Mouse (Mus musculus) stomach, postnatal 0 days (tissue): ENCODE measurements around the gene Ngdn. TPM values are rescaled to one million over a fixed set of nuclear protein-coding genes. Genes with fewer than 3 reads are reported as not detected.

Source experiments
- ATAC-seq: fragments of 200-750 bp; cut with Nextera tagmentation; 2 replicates; pipeline ENCODE4 v1.8.0; 2017; ENCODE audit not compliant: low FRiP score, low TSS enrichment
- DNase-seq: peaks from one replicate; pipeline ENCODE4 v3.0.0-alpha.2; 2016; ENCODE audit warnings: low spot score
- H3K27ac ChIP-seq: fragments of 300-500 bp; sonication (generic); replicated peaks from 2 replicates; pipeline ENCODE4 v1.5.1; 2014; ENCODE audit warnings: mild to moderate bottlenecking, control low read depth
- H3K27me3 ChIP-seq: fragments of 300-500 bp; sonication (generic); 2 replicates; pipeline ENCODE4 v1.6.1; 2014; ENCODE audit warnings: low read length; ENCODE audit not compliant: control insufficient read depth, insufficient read depth
- H3K36me3 ChIP-seq: fragments of 300-500 bp; sonication (generic); 2 replicates; pipeline ENCODE4 v1.6.1; 2014; ENCODE audit warnings: low read length, mixed read lengths; ENCODE audit not compliant: control insufficient read depth, insufficient read depth
- H3K4me1 ChIP-seq: fragments of 300-500 bp; sonication (generic); replicated peaks from 2 replicates; pipeline ENCODE4 v1.6.1; 2014; ENCODE audit warnings: antibody characterized with exemption; ENCODE audit not compliant: control insufficient read depth, insufficient read depth
- H3K4me2 ChIP-seq: fragments of 300-500 bp; sonication (generic); replicated peaks from 2 replicates; pipeline ENCODE4 v1.6.1; 2014; ENCODE audit warnings: low read depth, mild to moderate bottlenecking, control low read depth, moderate library complexity
- H3K4me3 ChIP-seq: fragments of 300-500 bp; sonication (generic); 2 replicates; pipeline ENCODE4 v1.5.1; 2014; ENCODE audit warnings: low read depth, low read length, control low read depth
- H3K9ac ChIP-seq: fragments of 300-500 bp; sonication (generic); 2 replicates; pipeline ENCODE4 v1.6.1; 2014; ENCODE audit warnings: mild to moderate bottlenecking, low read length, control low read depth, mixed read lengths
- H3K9me3 ChIP-seq: fragments of 300-500 bp; sonication (generic); 2 replicates; pipeline ENCODE4 v1.6.1; 2016; ENCODE audit warnings: low read length; ENCODE audit not compliant: control insufficient read depth
- CTCF ChIP-seq: IDR thresholded peaks from 2 replicates; pipeline ENCODE4 v1.5.1; 2016; ENCODE audit warnings: antibody characterized with exemption, low read depth, mild to moderate bottlenecking, moderate library complexity
- EP300 ChIP-seq: optimal IDR thresholded peaks from 2 replicates; pipeline ENCODE3; 2016; ENCODE audit warnings: antibody characterized with exemption
- WGBS: fragments of 180-500 bp; shearing (Covaris S2); extraction: QIAGEN DNeasy Blood & Tissue Kit; methylation state at CpG from one replicate; pipeline ENCODE4 v1.1.7; 2014; 5-methylcytosine and 5-hydroxymethylcytosine counted together
- polyA plus RNA-seq: library from polyadenylated mRNA; unstranded; fragments of >200 nt; fragmentation: Nextera tagmentation; extraction: Ambion mirVana; gene quantifications from 2 replicates; pipeline ENCODE4 v1.2.1, GENCODE M21; 2015

Gene Ngdn
- polyA plus RNA-seq, 1 experiment from 2014 or later: 55.2 TPM

DNA sequence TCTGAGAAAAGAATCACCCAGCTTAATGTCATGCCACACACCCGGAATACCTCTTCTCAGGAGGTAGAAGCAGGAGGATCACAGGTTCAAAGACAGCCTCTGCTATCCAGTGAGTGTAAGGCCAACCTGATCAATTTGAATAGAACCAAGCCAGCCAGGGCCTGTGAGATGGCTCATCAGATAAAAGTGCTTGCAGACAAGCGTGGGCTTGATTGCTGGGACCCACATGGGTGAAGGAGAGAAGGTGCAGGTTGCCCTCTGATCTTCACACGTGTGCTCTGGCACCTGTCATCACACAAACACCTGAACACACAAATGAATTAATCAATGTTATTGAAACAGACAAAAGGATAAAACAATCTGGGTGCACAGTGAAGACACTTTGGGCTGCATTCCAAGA is 8.7 kb upstream of the Ngdn start:
- Histone ChIP-seq H3K9ac (no peak overlapping the region), H3K27me3 (no peaks in the 10 kb centered on the region), H3K36me3 (no peaks in the 10 kb centered on the region), H3K4me3 (no peak overlapping the region), H3K4me2 (no peak overlapping the region), H3K4me1 (no peaks in the 10 kb centered on the region), H3K27ac (no peak overlapping the region), H3K9me3 (no peaks in the 10 kb centered on the region)
- ATAC-seq (no peak), DNase-seq (no peak)
- TF ChIP-seq CTCF (no peak), EP300 (no peak)
- 52% methylated on average over 3 of the region's 3 CpGs for WGBS

DNA sequence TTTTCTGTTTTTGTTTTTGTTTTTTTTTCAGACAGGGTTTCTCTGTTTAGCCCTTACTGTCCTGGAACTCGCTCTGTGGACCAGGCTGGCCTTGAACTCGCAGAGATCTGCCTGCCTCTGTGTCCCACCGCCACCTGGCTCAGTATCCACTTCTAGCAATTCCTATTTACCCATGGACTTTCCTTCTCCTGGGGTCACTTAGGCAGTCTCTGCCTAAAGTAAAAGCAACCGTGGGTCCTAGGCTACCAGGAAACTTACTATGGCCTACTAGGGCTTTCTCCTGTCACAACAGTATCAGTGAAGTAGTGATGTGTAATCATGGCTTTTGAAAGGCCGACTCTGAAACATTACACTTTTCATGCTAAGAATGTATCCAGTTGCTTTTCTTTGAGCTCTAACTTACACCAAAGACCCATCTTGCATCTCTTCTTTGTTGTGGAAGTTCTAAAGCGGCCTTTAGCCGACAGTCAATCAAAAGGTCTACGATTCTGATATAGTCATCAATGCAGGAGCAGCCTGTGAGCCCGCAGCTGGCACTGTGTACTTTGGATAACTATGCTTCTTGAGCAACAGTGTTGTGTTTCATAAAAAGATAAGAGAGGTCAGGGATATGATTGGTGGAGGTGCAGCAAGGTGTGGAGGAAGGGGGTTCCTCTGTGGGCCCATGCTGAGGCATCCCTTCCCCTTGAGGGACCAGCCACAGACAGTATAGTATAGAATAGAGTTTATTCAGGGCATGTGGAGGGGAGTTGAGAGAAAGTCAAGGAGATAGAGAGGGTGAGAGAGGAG is 7.9 kb upstream of the Ngdn start:
- WGBS: 82% methylated on average over 9 of the region's 9 CpGs
- TF ChIP-seq CTCF (no peak), EP300 (no peak)
- Histone ChIP-seq H3K27ac (no peak overlapping the region), H3K9me3 (no peaks in the 10 kb centered on the region), H3K4me3 (no peak overlapping the region), H3K27me3 (no peaks in the 10 kb centered on the region), H3K4me2 (no peak overlapping the region), H3K36me3 (no peaks in the 10 kb centered on the region), H3K4me1 (no peaks in the 10 kb centered on the region), H3K9ac (no peak overlapping the region)
- no peak for DNase-seq
- no peak for ATAC-seq

DNA sequence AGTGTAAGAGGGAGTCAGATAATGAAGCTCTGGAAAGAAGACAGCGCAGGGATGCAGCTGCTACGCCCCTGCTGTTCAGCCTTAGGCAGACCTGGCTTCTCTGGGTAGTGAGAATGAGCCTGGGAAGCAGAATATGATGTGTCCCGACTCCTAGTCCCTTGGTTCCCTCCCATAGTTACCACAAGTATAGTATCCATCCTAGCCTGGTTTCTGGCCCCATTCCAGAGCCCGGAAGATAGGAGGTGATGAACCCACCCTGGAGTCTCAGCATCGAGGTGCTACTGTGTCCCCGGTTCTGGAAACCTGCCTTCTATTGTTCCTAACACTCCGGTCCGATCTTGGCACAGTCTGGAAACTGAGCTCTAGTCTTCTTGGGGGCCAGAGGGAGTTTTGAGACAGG is 6.8 kb upstream of the Ngdn start:
- H3K9ac ChIP-seq: no peak overlapping the region
- no peaks in the 10 kb centered on the region for H3K9me3 ChIP-seq
- no peak for DNase-seq
- no peaks in the 10 kb centered on the region for H3K36me3 ChIP-seq
- H3K27ac ChIP-seq: no peak overlapping the region
- H3K4me3 ChIP-seq: no peak overlapping the region
- no peak for ATAC-seq
- H3K27me3 ChIP-seq: no peaks in the 10 kb centered on the region
- no peak overlapping the region for H3K4me2 ChIP-seq
- TF ChIP-seq EP300 (no peak), CTCF (no peak)
- H3K4me1 ChIP-seq: no peaks in the 10 kb centered on the region
- 83% methylated on average over 8 of the region's 8 CpGs for WGBS

DNA sequence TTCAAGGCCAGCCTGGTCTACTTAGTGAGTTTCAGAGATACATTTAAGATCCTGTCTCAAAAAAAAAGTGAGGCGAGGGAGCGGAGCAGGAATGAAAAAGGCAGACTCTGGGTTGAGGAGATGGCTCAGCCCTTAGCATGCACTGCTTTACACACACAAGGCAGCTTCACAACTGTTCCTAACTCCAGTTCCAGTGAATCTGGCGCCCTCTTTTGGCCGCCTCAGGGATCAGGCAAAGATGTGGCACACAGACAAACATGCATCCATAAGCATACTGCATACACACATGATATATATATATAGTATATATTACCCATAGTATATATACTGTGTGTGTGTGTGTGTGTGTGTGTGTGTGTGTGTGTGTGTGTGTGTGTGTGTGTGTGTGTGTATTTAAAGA is 4.1 kb upstream of the Ngdn start:
- TF ChIP-seq CTCF: peak; percentile 51
- no peak for TF ChIP-seq EP300
- Histone ChIP-seq H3K27ac (no peak overlapping the region), H3K9me3 (no peaks in the 10 kb centered on the region), H3K9ac (no peak overlapping the region), H3K36me3 (no peaks in the 10 kb centered on the region), H3K4me3 (no peak overlapping the region), H3K4me2 (no peak overlapping the region), H3K4me1 (no peaks in the 10 kb centered on the region), H3K27me3 (no peaks in the 10 kb centered on the region)
- DNase-seq: no peak
- ATAC-seq: no peak
- WGBS: 62% methylated on average over 4 of the region's 4 CpGs

DNA sequence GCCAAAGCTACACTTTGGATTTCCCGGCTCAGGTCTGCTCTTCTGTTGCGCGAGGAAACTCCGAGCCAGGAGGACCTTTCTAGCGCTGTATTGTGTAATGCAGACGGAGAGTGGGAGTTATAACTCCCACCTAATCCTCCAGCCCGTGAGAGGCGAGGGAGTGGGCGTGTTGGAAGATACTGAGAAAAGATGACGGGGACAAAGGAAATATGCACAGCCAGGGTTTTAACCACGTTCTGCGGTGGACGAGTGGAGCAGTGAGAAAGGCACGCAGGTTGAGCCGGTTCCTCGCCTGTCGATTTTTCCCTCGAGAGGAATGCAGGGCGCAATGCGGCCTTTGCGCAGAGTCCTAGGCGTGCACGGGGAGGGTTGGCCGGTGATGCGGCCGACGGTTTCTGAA is 663 bp upstream of the Ngdn start:
- WGBS: under 1% methylated on average over 27 of the region's 27 CpGs
- ATAC-seq: peak; percentile 58; the same call in 1 of the 2 replicates
- Histone ChIP-seq H3K9me3 (no peaks in the 10 kb centered on the region), H3K4me1 (no peaks in the 10 kb centered on the region), H3K36me3 (no peaks in the 10 kb centered on the region; the same call in 1 of the 2 replicates), H3K27me3 (no peaks in the 10 kb centered on the region), H3K4me3 (peak overlapping the region; percentile 45), H3K9ac (peak overlapping the region; percentile 70), H3K27ac (peak overlapping the region; percentile 94), H3K4me2 (peak overlapping the region; percentile 71)
- DNase-seq: no peak
- TF ChIP-seq CTCF (no peak), EP300 (no peak)

DNA sequence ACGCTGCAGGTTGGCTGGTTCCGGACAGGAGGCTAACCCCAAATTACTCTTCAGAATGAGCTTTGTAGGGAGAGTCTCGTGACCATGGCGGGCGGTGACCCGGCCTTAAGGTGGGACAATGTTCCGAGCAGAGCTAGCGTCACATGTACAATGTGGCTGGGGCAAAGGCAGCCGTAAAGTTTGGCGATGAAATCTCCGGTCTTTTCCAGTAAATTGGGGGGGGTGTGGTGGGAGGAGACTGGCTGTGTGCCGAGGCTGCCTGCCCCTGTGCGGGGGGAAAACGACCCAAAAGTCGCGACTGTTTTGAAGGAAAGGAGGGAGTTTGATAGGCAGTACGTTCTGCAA is 485 bp downstream of the Ngdn start:
- H3K4me2 ChIP-seq: peak overlapping the region; percentile 71
- peak overlapping the region; percentile 77 for H3K4me3 ChIP-seq
- TF ChIP-seq EP300 (no peak), CTCF (no peak)
- H3K36me3 ChIP-seq: no peaks in the 10 kb centered on the region; the same call in 1 of the 2 replicates
- no peaks in the 10 kb centered on the region for H3K9me3 ChIP-seq
- peak; percentile 24; the same call in 1 of the 2 replicates for ATAC-seq
- WGBS: under 1% methylated on average over 17 of the region's 17 CpGs
- H3K27me3 ChIP-seq: no peaks in the 10 kb centered on the region
- H3K4me1 ChIP-seq: no peaks in the 10 kb centered on the region
- H3K27ac ChIP-seq: peak overlapping the region; percentile 83
- peak; percentile 48 for DNase-seq
- peak overlapping the region; percentile 84 for H3K9ac ChIP-seq
